Mouse (Mus musculus) activated CD4-positive, CD25-positive, alpha-beta regulatory T cell (primary cell): ENCODE measurements around the gene Efna5. TPM values are rescaled to one million over a fixed set of nuclear protein-coding genes. Genes with fewer than 3 reads are reported as not detected.

ENCODE experiments used
- polyA plus RNA-seq, 2 experiments: library from polyadenylated mRNA; unstranded; fragments of 100-300 nt; shearing (Covaris generic); gene quantifications; one replicate each; pipeline ENCODE4 v1.2.1; 2017

Gene Efna5
- polyA plus RNA-seq, result 1 to 10 TPM in 1 of 2 experiments, not detected in 1; 1.2 TPM

GRCm38 (mm10) chr17:62881176-62881790 is at the start of gene Efna5:
Gene Efna5 (minus strand): TSS chr17:62881317.

